Mouse (Mus musculus): ENCODE results near the gene Tenm2. TPM values are rescaled to one million over a fixed set of nuclear protein-coding genes. Genes with fewer than 3 reads are reported as not detected.

The Tenm2 gene
- polyA plus RNA-seq, 1 experiment from 2014 or later, result 3.4 TPM

DNA sequence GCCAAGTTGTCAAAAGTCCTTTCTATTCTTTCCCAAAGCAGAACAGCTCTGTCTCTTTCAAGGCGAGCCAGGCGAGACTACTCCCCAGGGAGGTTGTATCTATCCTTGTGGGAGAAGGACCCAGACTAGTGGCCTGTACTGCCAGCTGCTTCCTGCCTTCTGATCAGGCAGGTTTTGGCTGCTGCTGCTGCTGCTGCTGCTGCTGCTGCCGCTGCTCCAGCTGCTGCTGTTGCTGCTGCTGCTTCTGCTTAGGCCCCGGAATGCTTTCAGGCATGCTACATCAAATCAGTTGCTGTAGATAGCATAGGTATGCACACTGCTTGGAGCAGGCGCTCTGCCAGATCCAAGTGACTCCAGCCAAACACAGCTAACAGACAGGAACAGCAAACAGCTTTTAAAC lies 1015.1 kb downstream of the Tenm2 start:
- WGBS, result 27% methylated on average over 5 of the region's 5 CpGs
- no peaks in the 10 kb centered on the region for H3K4me1 ChIP-seq (ENCODE audit: control insufficient read depth, insufficient read depth, low read length)
- no peaks in the 10 kb centered on the region for H3K27me3 ChIP-seq (replicated peaks; ENCODE audit: control insufficient read depth, insufficient read depth, low read length)
- no peak overlapping the region for H3K4me3 ChIP-seq (ENCODE audit: low read depth, low read length)
- no peak overlapping the region for H3K9ac ChIP-seq (ENCODE audit: low read depth, low read length)
- DNase-seq (ENCODE audit: low spot score) (peak; percentile 67), ATAC-seq (ENCODE audit: low read depth) (peak; percentile 62; the same call in 1 of the 2 replicates)
- H3K27ac ChIP-seq (replicated peaks; ENCODE audit: low read depth, low read length), result no peak overlapping the region
- no peaks in the 10 kb centered on the region for H3K9me3 ChIP-seq (ENCODE audit: control insufficient read depth, low read length)
- no peaks in the 10 kb centered on the region for H3K36me3 ChIP-seq (ENCODE audit: control insufficient read depth, insufficient read depth, low read length)
- no peak overlapping the region for H3K4me2 ChIP-seq (ENCODE audit: low read depth, low read length)

DNA sequence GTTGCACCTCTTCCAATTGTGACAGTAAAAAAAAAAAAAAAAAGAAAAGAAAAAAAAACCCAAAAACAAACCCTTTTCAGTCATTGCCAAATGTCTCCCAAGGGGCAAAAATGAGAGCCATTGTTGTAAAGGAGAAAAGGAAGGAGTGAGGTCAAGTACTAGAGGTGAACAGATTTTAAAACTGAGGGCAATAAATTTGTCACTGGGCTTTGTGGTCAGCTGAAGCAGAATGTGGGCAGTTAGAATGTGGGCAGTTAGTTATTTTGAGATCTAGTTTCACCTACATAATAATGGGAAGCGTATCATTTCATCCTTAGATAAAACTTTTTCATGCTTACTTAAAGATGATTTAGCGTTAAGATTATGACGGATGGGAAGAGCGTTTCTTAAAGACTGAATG lies 1016.2 kb downstream of the Tenm2 start:
- no peak overlapping the region for H3K9ac ChIP-seq (ENCODE audit: low read depth, low read length)
- DNase-seq (ENCODE audit: low spot score) (no peak), ATAC-seq (ENCODE audit: low read depth) (no peak)
- no peak overlapping the region for H3K4me3 ChIP-seq (ENCODE audit: low read depth, low read length)
- 78% methylated on average over 4 of the region's 4 CpGs for WGBS
- no peaks in the 10 kb centered on the region for H3K27me3 ChIP-seq (replicated peaks; ENCODE audit: control insufficient read depth, insufficient read depth, low read length)
- no peak overlapping the region for H3K27ac ChIP-seq (replicated peaks; ENCODE audit: low read depth, low read length)
- H3K36me3 ChIP-seq (ENCODE audit: control insufficient read depth, insufficient read depth, low read length), result no peaks in the 10 kb centered on the region
- no peak overlapping the region for H3K4me2 ChIP-seq (ENCODE audit: low read depth, low read length)
- H3K4me1 ChIP-seq (ENCODE audit: control insufficient read depth, insufficient read depth, low read length), result no peaks in the 10 kb centered on the region
- H3K9me3 ChIP-seq (ENCODE audit: control insufficient read depth, low read length), result no peaks in the 10 kb centered on the region

DNA sequence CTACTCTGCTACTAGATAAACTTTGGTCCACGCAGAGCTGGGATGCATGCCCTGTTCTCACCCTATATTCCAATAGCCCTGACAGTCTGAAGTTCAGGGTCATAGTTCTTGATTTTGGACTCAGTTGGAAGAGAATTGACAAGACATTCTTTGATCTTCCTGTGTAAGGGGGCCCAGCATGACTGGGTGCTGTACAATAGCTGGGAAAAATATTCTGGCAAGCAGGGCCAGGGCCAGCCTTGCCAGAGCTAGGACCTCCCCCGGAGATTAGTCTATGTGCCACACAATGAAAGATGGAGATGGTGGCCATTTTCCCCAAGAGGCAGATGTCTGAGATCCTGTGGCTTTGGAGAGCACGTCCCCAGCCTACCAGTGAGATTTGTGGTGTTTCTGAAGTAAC lies 1021.2 kb downstream of the Tenm2 start:
- DNase-seq (ENCODE audit: low spot score) (no peak), ATAC-seq (ENCODE audit: low read depth) (no peak)
- Histone ChIP-seq H3K4me1 (ENCODE audit: control insufficient read depth, insufficient read depth, low read length) (no peaks in the 10 kb centered on the region), H3K9me3 (ENCODE audit: control insufficient read depth, low read length) (no peaks in the 10 kb centered on the region), H3K36me3 (ENCODE audit: control insufficient read depth, insufficient read depth, low read length) (no peaks in the 10 kb centered on the region), H3K27ac (replicated peaks; ENCODE audit: low read depth, low read length) (no peak overlapping the region), H3K4me2 (ENCODE audit: low read depth, low read length) (no peak overlapping the region), H3K4me3 (ENCODE audit: low read depth, low read length) (no peak overlapping the region), H3K9ac (ENCODE audit: low read depth, low read length) (no peak overlapping the region), H3K27me3 (replicated peaks; ENCODE audit: control insufficient read depth, insufficient read depth, low read length) (no peaks in the 10 kb centered on the region)
- 82% methylated on average over 3 of the region's 3 CpGs for WGBS

DNA sequence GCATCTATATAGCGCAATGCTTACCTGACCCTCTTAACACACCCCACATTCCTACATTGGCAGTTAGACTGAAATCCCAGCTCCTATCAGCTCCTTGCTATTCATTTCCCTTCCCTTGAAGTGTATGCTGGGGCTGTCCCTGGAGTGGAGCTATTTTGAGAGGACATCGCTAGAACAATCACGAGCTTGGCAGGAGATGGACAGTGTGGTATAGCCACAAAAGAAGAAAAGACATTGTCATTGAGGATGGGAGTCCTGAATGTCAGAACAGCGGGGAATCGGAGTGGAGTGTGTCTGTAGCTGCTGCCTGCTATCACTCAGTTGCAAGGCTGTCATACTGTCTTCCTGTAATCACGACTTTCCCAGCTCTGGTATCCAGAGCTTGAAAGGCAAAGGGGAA lies 1031.4 kb downstream of the Tenm2 start:
- no peaks in the 10 kb centered on the region for H3K9me3 ChIP-seq (ENCODE audit: control insufficient read depth, low read length)
- DNase-seq (ENCODE audit: low spot score) (no peak), ATAC-seq (ENCODE audit: low read depth) (no peak)
- H3K27ac ChIP-seq (replicated peaks; ENCODE audit: low read depth, low read length), result no peak overlapping the region
- H3K27me3 ChIP-seq (replicated peaks; ENCODE audit: control insufficient read depth, insufficient read depth, low read length), result no peaks in the 10 kb centered on the region
- H3K4me3 ChIP-seq (ENCODE audit: low read depth, low read length), result no peak overlapping the region
- no peaks in the 10 kb centered on the region for H3K36me3 ChIP-seq (ENCODE audit: control insufficient read depth, insufficient read depth, low read length)
- 77% methylated on average over 6 of the region's 6 CpGs for WGBS
- no peaks in the 10 kb centered on the region for H3K4me1 ChIP-seq (ENCODE audit: control insufficient read depth, insufficient read depth, low read length)
- no peak overlapping the region for H3K9ac ChIP-seq (ENCODE audit: low read depth, low read length)
- no peak overlapping the region for H3K4me2 ChIP-seq (ENCODE audit: low read depth, low read length)

DNA sequence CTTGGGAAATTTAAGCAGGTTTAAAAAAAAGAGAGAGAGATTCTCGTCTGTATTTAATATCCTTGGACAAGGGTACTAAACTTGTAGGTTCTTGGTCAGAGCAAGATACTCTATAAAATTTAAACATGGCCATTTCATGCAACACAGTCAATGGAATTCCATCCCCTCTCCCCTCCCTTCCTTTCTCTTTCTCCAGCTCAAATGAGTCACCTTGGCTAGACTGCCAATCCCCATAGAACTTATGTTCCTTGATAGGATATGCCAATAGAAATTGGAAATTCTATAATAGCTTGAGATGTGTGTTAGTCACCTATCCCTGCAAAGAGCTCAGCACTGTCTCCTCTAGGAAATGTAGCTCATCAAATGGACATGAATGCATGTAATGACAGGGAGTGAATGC lies 1031.9 kb downstream of the Tenm2 start:
- ATAC-seq (ENCODE audit: low read depth) (no peak), DNase-seq (ENCODE audit: low spot score) (no peak)
- Histone ChIP-seq H3K4me1 (ENCODE audit: control insufficient read depth, insufficient read depth, low read length) (no peaks in the 10 kb centered on the region), H3K4me3 (ENCODE audit: low read depth, low read length) (no peak overlapping the region), H3K27me3 (replicated peaks; ENCODE audit: control insufficient read depth, insufficient read depth, low read length) (no peaks in the 10 kb centered on the region), H3K4me2 (ENCODE audit: low read depth, low read length) (no peak overlapping the region), H3K9ac (ENCODE audit: low read depth, low read length) (no peak overlapping the region), H3K36me3 (ENCODE audit: control insufficient read depth, insufficient read depth, low read length) (no peaks in the 10 kb centered on the region), H3K27ac (replicated peaks; ENCODE audit: low read depth, low read length) (no peak overlapping the region), H3K9me3 (ENCODE audit: control insufficient read depth, low read length) (no peaks in the 10 kb centered on the region)
- 64% methylated on average over 1 of the region's 1 CpGs for WGBS

DNA sequence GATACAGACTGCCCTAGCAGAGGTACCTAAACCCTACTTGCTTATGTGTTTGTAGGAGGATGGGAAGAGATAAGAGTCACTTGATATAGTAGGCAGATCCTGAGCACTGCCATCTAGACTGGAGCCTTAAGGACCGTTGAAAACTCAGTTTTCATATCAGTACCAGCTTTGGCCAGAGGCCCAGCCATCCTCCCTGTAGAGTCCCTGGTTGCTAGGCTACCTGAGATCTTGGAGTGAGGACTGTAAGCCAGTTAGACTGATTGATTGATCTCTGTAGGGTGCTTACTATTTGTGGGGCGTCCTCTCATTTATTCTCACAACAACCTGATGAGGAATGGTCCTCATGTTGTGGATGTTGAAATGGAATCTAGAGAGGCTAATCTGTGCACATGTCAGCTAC lies 1041.4 kb downstream of the Tenm2 start:
- ATAC-seq (ENCODE audit: low read depth), result no peak
- Histone ChIP-seq H3K36me3 (ENCODE audit: control insufficient read depth, insufficient read depth, low read length) (no peaks in the 10 kb centered on the region), H3K9ac (ENCODE audit: low read depth, low read length) (no peak overlapping the region), H3K4me2 (ENCODE audit: low read depth, low read length) (no peak overlapping the region), H3K4me3 (ENCODE audit: low read depth, low read length) (no peak overlapping the region), H3K27ac (replicated peaks; ENCODE audit: low read depth, low read length) (no peak overlapping the region), H3K27me3 (replicated peaks; ENCODE audit: control insufficient read depth, insufficient read depth, low read length) (no peaks in the 10 kb centered on the region), H3K4me1 (ENCODE audit: control insufficient read depth, insufficient read depth, low read length) (no peaks in the 10 kb centered on the region), H3K9me3 (ENCODE audit: control insufficient read depth, low read length) (no peaks in the 10 kb centered on the region)
- no peak for DNase-seq (ENCODE audit: low spot score)
- 71% methylated on average over 2 of the region's 2 CpGs for WGBS

DNA sequence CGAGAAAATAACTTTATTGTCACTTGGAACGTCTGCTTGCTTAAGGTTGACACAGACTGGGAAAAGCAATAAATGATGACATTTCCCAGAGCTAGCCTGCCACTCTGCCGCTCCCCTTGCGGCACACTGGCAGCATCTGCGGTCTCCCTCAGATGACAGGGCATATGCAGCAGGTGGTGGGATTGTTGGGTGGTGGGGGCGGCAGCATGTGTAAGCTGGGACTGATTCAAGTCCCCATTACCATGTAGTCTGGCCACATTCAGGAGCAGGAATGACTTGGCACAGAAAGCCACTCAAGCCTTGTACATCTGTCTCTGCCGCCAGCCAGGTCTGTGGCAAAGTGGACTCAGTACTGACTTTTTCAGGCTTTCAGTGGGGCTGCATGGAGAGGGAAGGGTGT lies 1059.7 kb downstream of the Tenm2 start:
- ATAC-seq (ENCODE audit: low read depth) (no peak), DNase-seq (ENCODE audit: low spot score) (no peak)
- Histone ChIP-seq H3K4me3 (ENCODE audit: low read depth, low read length) (no peak overlapping the region), H3K36me3 (ENCODE audit: control insufficient read depth, insufficient read depth, low read length) (no peaks in the 10 kb centered on the region), H3K9me3 (ENCODE audit: control insufficient read depth, low read length) (0 out of 2 replicates have a peak, but pooled peaks cover 3% of the 10 kb centered on the region), H3K9ac (ENCODE audit: low read depth, low read length) (no peak overlapping the region), H3K4me1 (ENCODE audit: control insufficient read depth, insufficient read depth, low read length) (no peaks in the 10 kb centered on the region), H3K27me3 (replicated peaks; ENCODE audit: control insufficient read depth, insufficient read depth, low read length) (no peaks in the 10 kb centered on the region), H3K4me2 (ENCODE audit: low read depth, low read length) (no peak overlapping the region), H3K27ac (replicated peaks; ENCODE audit: low read depth, low read length) (no peak overlapping the region)
- WGBS, result 78% methylated on average over 7 of the region's 7 CpGs

DNA sequence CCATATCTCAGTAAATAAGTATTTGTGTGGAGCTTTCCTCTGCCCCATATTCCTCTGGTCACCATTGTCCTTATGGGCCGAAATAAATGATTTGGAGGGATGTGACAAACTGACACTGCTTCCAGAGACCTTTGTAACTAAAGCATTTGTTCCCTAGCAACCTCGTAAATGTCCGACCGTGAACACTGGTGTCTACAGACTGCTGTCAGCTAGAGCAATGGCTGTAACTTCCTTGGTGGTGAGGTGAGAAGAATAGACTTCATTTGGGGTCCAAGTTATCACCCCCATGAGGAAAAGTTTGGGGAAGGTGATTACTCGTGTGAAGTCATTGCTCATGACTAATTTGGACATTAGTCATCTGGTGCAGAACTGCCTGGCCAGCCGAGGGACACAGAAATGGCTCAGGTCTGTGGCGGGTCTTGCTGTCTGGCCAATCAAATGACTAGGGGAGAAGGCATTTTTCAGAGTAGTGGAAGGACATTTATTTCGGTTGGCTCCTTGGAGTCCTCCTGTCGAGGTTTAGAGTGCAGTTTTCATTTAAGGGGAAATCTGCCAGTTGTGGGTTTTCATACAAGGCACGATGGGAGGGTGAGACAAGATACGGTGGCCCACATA lies 1062.6 kb downstream of the Tenm2 start:
- H3K9ac ChIP-seq (ENCODE audit: low read depth, low read length), result no peak overlapping the region
- 0 out of 2 replicates have a peak, but pooled peaks cover 3% of the 10 kb centered on the region for H3K9me3 ChIP-seq (ENCODE audit: control insufficient read depth, low read length)
- 83% methylated on average over 11 of the region's 11 CpGs for WGBS
- DNase-seq (ENCODE audit: low spot score), result no peak
- no peak for ATAC-seq (ENCODE audit: low read depth)
- H3K27me3 ChIP-seq (replicated peaks; ENCODE audit: control insufficient read depth, insufficient read depth, low read length), result no peaks in the 10 kb centered on the region
- no peaks in the 10 kb centered on the region for H3K36me3 ChIP-seq (ENCODE audit: control insufficient read depth, insufficient read depth, low read length)
- no peak overlapping the region for H3K27ac ChIP-seq (replicated peaks; ENCODE audit: low read depth, low read length)
- no peaks in the 10 kb centered on the region; the same call in 1 of the 2 replicates for H3K4me1 ChIP-seq (ENCODE audit: control insufficient read depth, insufficient read depth, low read length)
- no peak overlapping the region for H3K4me2 ChIP-seq (ENCODE audit: low read depth, low read length)
- H3K4me3 ChIP-seq (ENCODE audit: low read depth, low read length), result no peak overlapping the region

DNA sequence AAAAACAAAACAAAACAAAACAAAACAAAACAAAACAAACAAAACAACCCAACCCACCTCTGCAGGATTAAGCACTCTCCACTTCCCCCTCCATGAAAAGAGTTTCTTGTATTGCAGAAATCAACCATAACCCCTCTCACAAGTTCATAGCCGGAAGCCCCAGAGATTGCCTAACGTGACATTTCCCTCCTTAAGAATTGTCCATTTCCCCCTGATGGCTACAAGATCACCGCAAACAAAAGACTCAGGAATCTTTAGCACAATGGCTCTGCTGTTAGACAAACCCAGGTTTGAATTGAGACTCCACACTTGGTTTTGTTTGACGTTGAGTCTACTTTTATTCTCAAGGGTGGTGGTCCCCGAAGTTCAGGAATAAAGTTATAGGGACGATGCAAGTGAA lies 1063.2 kb downstream of the Tenm2 start:
- Histone ChIP-seq H3K4me3 (ENCODE audit: low read depth, low read length) (no peak overlapping the region), H3K36me3 (ENCODE audit: control insufficient read depth, insufficient read depth, low read length) (no peaks in the 10 kb centered on the region), H3K27ac (replicated peaks; ENCODE audit: low read depth, low read length) (no peak overlapping the region), H3K4me1 (ENCODE audit: control insufficient read depth, insufficient read depth, low read length) (no peaks in the 10 kb centered on the region; the same call in 1 of the 2 replicates), H3K9me3 (ENCODE audit: control insufficient read depth, low read length) (0 out of 2 replicates have a peak, but pooled peaks cover 3% of the 10 kb centered on the region), H3K4me2 (ENCODE audit: low read depth, low read length) (no peak overlapping the region), H3K9ac (ENCODE audit: low read depth, low read length) (no peak overlapping the region), H3K27me3 (replicated peaks; ENCODE audit: control insufficient read depth, insufficient read depth, low read length) (no peaks in the 10 kb centered on the region)
- WGBS, result 75% methylated on average over 6 of the region's 6 CpGs
- DNase-seq (ENCODE audit: low spot score), result no peak
- no peak for ATAC-seq (ENCODE audit: low read depth)

Data from embryonic facial prominence, embryonic 14.5 days (tissue).